Mouse (Mus musculus) lung, embryonic 14.5 days (tissue): Measurements from ENCODE around the gene Sec1. TPM values are rescaled to one million over a fixed set of nuclear protein-coding genes. Genes with fewer than 3 reads are reported as not detected.

Experiments used
- ATAC-seq: fragments of 200-750 bp; cut with Nextera tagmentation; 2 replicates; pipeline ENCODE4 v1.8.0; 2017; ENCODE audit warnings: mild to moderate bottlenecking, moderate TSS enrichment, moderate library complexity; ENCODE audit not compliant: insufficient read depth
- DNase-seq: peaks from one replicate; pipeline ENCODE4 v3.0.0-alpha.2; 2015
- H3K27ac ChIP-seq: fragments of 300-500 bp; sonication (generic); 2 replicates; pipeline ENCODE4 v1.5.1; 2014; ENCODE audit warnings: low read depth, mild to moderate bottlenecking, moderate library complexity
- H3K27me3 ChIP-seq: fragments of 300-500 bp; sonication (generic); 2 replicates; pipeline ENCODE4 v1.6.1; 2014; ENCODE audit warnings: low read length, control low read depth; ENCODE audit not compliant: insufficient read depth
- H3K36me3 ChIP-seq: fragments of 300-500 bp; sonication (generic); 2 replicates; pipeline ENCODE4 v1.6.1; 2014; ENCODE audit warnings: control low read depth; ENCODE audit not compliant: insufficient read depth
- H3K4me1 ChIP-seq: fragments of 300-500 bp; sonication (generic); 2 replicates; pipeline ENCODE4 v1.6.1; 2014; ENCODE audit warnings: antibody characterized with exemption, control low read depth; ENCODE audit not compliant: insufficient read depth
- H3K4me2 ChIP-seq: fragments of 300-500 bp; sonication (generic); 2 replicates; pipeline ENCODE4 v1.6.1; 2014; ENCODE audit warnings: mild to moderate bottlenecking
- H3K4me3 ChIP-seq: fragments of 300-500 bp; sonication (generic); 2 replicates; pipeline ENCODE4 v1.5.1; 2014; ENCODE audit warnings: low read depth, low read length
- H3K9ac ChIP-seq: fragments of 300-500 bp; sonication (generic); 2 replicates; pipeline ENCODE4 v1.6.1; 2014
- H3K9me3 ChIP-seq: fragments of 300-500 bp; sonication (generic); 2 replicates; pipeline ENCODE4 v1.6.1; 2016; ENCODE audit warnings: low read depth, low read length, control low read depth
- CTCF ChIP-seq: IDR thresholded peaks from 2 replicates; pipeline ENCODE4 v1.5.1; 2016; ENCODE audit warnings: antibody characterized with exemption, low read depth
- WGBS: fragments of 180-500 bp; shearing (Covaris S2); extraction: QIAGEN DNeasy Blood & Tissue Kit; methylation state at CpG from one replicate; pipeline ENCODE4 v1.1.7; 2014; 5-methylcytosine and 5-hydroxymethylcytosine counted together
- polyA plus RNA-seq: library from polyadenylated mRNA; unstranded; fragments of >200 nt; fragmentation: Nextera tagmentation; extraction: Ambion mirVana; gene quantifications from 2 replicates; pipeline ENCODE4 v1.2.1, GENCODE M21; 2014

The Sec1 gene
- polyA plus RNA-seq, 1 experiment from 2014 or later, result not detected

DNA sequence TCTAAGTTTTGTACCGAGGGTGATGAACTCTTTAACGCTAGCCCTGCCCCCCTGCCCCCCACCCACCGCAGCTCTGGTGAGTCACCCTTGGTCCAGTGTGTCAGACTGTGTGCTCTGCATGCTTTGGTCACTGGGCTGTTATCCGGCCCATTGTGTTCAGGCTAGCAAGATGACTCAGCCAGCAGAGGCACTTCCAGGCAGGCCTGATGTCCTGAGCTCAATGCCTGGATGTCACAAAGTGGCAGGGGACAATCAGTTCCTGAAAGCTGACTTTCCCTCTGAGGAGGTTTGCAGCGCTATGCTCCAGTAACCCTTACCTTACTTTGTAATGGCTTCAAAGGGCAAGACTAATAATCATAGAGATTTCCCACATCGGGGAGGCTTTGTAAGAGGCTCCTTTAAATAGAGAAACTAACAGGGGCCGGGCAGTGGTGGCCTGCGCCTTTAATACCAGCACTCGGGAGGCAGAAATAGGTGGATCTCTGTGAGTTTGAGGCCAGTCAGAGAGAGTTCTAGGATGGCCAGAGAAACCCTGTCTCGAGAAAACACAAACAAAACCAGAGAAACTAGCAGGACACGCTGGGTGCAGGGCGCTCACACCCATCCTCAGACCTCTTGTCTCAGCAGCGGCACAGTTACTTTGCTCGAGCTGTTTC, 14.1 kb downstream of the Sec1 start:
- 67% methylated on average over 14 of the region's 14 CpGs for WGBS

GRCm38 (mm10) chr7:45678513-45678912, 15.7 kb downstream of the Sec1 start:
- Histone ChIP-seq H3K27ac (no peak overlapping the region), H3K4me1 (peaks cover 7% of the 10 kb centered on the region; the same call in 1 of the 2 replicates), H3K9me3 (no peaks in the 10 kb centered on the region), H3K9ac (no peak overlapping the region), H3K4me3 (no peak overlapping the region), H3K4me2 (no peak overlapping the region), H3K36me3 (no peaks in the 10 kb centered on the region), H3K27me3 (no peaks in the 10 kb centered on the region)
- WGBS, result 88% methylated on average over 14 of the region's 14 CpGs
- ATAC-seq (no peak), DNase-seq (no peak)
- TF ChIP-seq CTCF, result no peak

More for the DNA sequence above, 14.1 kb downstream of the Sec1 start:
- Histone ChIP-seq H3K9ac (no peak overlapping the region), H3K4me2 (no peak overlapping the region), H3K4me1 (peaks cover 7% of the 10 kb centered on the region; the same call in 1 of the 2 replicates), H3K27ac (no peak overlapping the region), H3K9me3 (no peaks in the 10 kb centered on the region), H3K36me3 (no peaks in the 10 kb centered on the region), H3K27me3 (no peaks in the 10 kb centered on the region), H3K4me3 (no peak overlapping the region)
- peak; percentile 55 for DNase-seq
- no peak for ATAC-seq
- TF ChIP-seq CTCF, result no peak

- no peak for TF ChIP-seq CTCF
- no peak overlapping the region for H3K4me2 ChIP-seq
- ATAC-seq (no peak), DNase-seq (no peak)
- no peak overlapping the region for H3K9ac ChIP-seq
- no peak overlapping the region for H3K27ac ChIP-seq
- no peaks in the 10 kb centered on the region for H3K9me3 ChIP-seq
- H3K36me3 ChIP-seq, result no peaks in the 10 kb centered on the region
- H3K4me1 ChIP-seq, result peaks cover 6% of the 10 kb centered on the region; the same call in 1 of the 2 replicates
- no peak overlapping the region for H3K4me3 ChIP-seq
- H3K27me3 ChIP-seq, result no peaks in the 10 kb centered on the region
- 60% methylated on average over 7 of the region's 7 CpGs for WGBS
Measured at GRCm38 (mm10) chr7:45677627-45678295, 16.4 kb downstream of the Sec1 start.

DNA sequence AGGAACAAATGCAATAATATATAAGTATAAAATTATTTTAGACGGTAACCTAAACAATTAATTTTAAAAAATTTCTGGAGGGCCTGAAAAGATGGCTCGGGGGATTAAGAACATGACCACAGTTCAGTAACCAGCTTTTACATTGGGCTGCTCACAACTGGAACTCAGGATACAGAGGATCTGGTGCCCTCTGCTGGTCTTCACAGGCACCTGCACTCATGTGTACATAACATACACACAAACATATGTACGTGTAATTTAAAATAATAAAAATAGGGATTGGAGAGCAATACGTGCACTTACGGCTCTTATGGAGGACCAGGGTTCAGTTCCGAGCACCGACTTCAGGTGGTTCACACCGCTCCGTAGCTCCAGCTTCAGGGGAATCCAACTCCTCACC, 25.3 kb downstream of the Sec1 start:
- Histone ChIP-seq H3K9me3 (no peaks in the 10 kb centered on the region), H3K36me3 (no peaks in the 10 kb centered on the region), H3K27me3 (no peaks in the 10 kb centered on the region), H3K27ac (no peak overlapping the region), H3K9ac (no peak overlapping the region), H3K4me2 (no peak overlapping the region), H3K4me3 (no peak overlapping the region), H3K4me1 (0 out of 2 replicates have a peak, but pooled peaks cover 9% of the 10 kb centered on the region)
- ATAC-seq, result no peak
- TF ChIP-seq CTCF, result peak; percentile 34
- no peak for DNase-seq
- WGBS, result 94% methylated on average over 9 of the region's 9 CpGs

- Histone ChIP-seq H3K9ac (no peak overlapping the region), H3K4me2 (no peak overlapping the region), H3K4me3 (no peak overlapping the region), H3K36me3 (no peaks in the 10 kb centered on the region), H3K9me3 (no peaks in the 10 kb centered on the region), H3K27ac (no peak overlapping the region), H3K4me1 (0 out of 2 replicates have a peak, but pooled peaks cover 9% of the 10 kb centered on the region), H3K27me3 (no peaks in the 10 kb centered on the region)
- no peak for TF ChIP-seq CTCF
- WGBS, result 68% methylated on average over 14 of the region's 14 CpGs
- no peak for ATAC-seq
- DNase-seq, result no peak
Measured at GRCm38 (mm10) chr7:45667761-45668160, 26.4 kb downstream of the Sec1 start.

DNA sequence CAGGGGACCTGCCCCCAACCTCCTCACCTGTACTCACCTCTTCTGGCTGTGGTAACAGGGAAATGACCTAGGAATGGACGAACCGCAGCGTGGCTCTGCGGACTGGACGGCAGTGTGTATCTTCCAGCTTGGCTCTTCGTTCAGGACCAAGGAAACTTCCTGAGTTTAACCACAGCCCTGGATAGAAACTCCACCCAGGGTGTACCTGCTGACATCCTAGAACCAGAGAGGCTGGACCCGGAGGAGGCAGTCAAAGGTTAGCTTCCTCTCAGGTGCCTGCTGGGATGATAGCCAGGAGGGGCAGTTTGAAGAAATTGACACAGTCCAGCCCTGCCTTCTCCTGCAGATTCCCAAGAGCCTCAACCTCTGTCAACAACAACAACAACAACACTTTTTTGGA, 28.0 kb downstream of the Sec1 start, which contains the start of gene Fut2:
Fut2 (minus strand) TSS at position 234 of the 400 bp plus-strand sequence.
- peak within 1 kb of the TSS; percentile 27; the same call in 1 of the 2 replicates for H3K4me2 ChIP-seq

More for the DNA sequence above, 28.0 kb downstream of the Sec1 start, which contains the start of gene Fut2:
- DNase-seq, result no peak
- TF ChIP-seq CTCF, result no peak
- H3K27ac ChIP-seq, result no peak within 1 kb of the TSS
- no peaks in the 10 kb centered on the region for H3K27me3 ChIP-seq
- 0 out of 2 replicates have a peak, but pooled peaks cover 9% of the 10 kb centered on the region for H3K4me1 ChIP-seq
- H3K9me3 ChIP-seq, result no peaks in the 10 kb centered on the region
- no peak within 1 kb of the TSS for H3K4me3 ChIP-seq
- 65% methylated on average over 7 of the region's 7 CpGs for WGBS
- H3K9ac ChIP-seq, result no peak within 1 kb of the TSS; the same call in 1 of the 2 replicates
- H3K36me3 ChIP-seq, result no peaks in the 10 kb centered on the region
- ATAC-seq, result no peak
